Mouse (Mus musculus) heart, embryonic 10.5 days (tissue): ENCODE measurements around the gene Ppp1r3d. TPM values are rescaled to one million over a fixed set of nuclear protein-coding genes. Genes with fewer than 3 reads are reported as not detected.

Experiments
- DNase-seq: peaks from one replicate; pipeline ENCODE4 v3.0.0-alpha.2; 2017; ENCODE audit warnings: low spot score
- H3K27ac ChIP-seq: fragments of 300-500 bp; sonication (generic); 2 replicates; pipeline ENCODE4 v1.5.1; 2016; ENCODE audit warnings: mild to moderate bottlenecking
- H3K27me3 ChIP-seq: fragments of 300-500 bp; sonication (generic); 2 replicates; pipeline ENCODE4 v1.6.1; 2016; ENCODE audit warnings: mild to moderate bottlenecking; ENCODE audit not compliant: poor library complexity, insufficient read depth, severe bottlenecking
- H3K36me3 ChIP-seq: fragments of 300-500 bp; sonication (generic); 2 replicates; pipeline ENCODE4 v1.6.1; 2016; ENCODE audit warnings: mild to moderate bottlenecking, moderate library complexity
- H3K4me1 ChIP-seq: fragments of 300-500 bp; sonication (generic); 2 replicates; pipeline ENCODE4 v1.6.1; 2016; ENCODE audit warnings: mild to moderate bottlenecking
- H3K4me3 ChIP-seq: fragments of 300-500 bp; sonication (generic); 2 replicates; pipeline ENCODE4 v1.5.1; 2016; ENCODE audit warnings: mild to moderate bottlenecking, moderate library complexity
- H3K9me3 ChIP-seq: fragments of 300-500 bp; sonication (generic); 2 replicates; pipeline ENCODE4 v1.6.1; 2016; ENCODE audit warnings: mild to moderate bottlenecking, moderate library complexity
- WGBS: fragments of 180-500 bp; shearing (Covaris S2); methylation state at CpG from one replicate; pipeline ENCODE4 v1.1.7; 2016; 5-methylcytosine and 5-hydroxymethylcytosine counted together
- polyA plus RNA-seq: library from polyadenylated mRNA; unstranded; fragments of >200 nt; fragmentation: Nextera tagmentation; extraction: Ambion mirVana; gene quantifications from 2 replicates; pipeline ENCODE4 v1.2.1, GENCODE M21; 2016

Ppp1r3d gene
- polyA plus RNA-seq, 1 experiment from 2014 or later = 14.6 TPM

DNA sequence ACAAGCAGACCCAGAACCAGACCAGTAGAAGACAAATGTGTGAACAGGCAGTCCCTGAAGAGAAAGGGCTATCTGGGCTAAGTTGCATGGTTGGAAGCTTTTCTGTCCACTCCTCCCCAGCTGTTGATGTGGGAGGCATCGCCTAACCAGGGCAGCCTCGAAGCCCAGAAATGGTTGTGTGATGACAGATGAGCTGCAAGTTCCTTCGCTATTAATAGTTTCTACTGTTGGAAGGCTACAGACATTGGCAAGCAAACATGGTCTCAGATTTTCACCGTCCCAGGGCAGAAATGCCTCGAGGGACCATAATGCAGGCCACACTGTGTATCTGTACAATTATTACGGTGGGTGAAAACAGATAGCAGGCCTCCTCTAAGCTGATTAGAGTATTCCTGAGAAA lies 1.7 kb downstream of the Ppp1r3d start:
- H3K4me3 ChIP-seq = peak overlapping the region; percentile 74
- peaks cover 2% of the 10 kb centered on the region; the same call in 1 of the 2 replicates for H3K36me3 ChIP-seq
- H3K9me3 ChIP-seq = peaks cover 1% of the 10 kb centered on the region; the same call in 1 of the 2 replicates
- 20% methylated on average over 6 of the region's 6 CpGs for WGBS
- peaks cover 66% of the 10 kb centered on the region for H3K4me1 ChIP-seq
- 0 out of 2 replicates have a peak, but pooled peaks cover 5% of the 10 kb centered on the region for H3K27me3 ChIP-seq
- DNase-seq = peak; percentile 83
- H3K27ac ChIP-seq = peak overlapping the region; percentile 93

DNA sequence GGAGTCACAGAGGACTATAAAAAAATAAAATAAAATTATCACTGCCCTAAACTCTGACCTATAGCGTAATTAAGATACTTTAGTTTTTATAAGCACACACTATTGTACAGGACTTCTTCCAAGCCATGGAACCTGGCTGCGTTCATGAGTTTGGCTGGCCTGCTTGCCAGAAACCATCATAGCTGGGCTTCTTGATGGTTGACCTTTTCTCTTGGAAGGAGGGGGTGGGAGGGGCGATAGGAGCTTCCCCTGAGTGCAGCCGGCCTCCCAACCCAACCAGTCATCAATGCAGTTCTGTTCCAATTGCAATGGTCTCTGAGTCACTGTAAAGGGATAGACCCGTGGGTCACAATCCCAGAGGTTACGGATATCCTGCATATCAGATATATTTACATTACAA lies 4.0 kb downstream of the Ppp1r3d start:
- peaks cover 44% of the 10 kb centered on the region for H3K4me1 ChIP-seq
- H3K36me3 ChIP-seq = 0 out of 2 replicates have a peak, but pooled peaks cover 2% of the 10 kb centered on the region
- H3K9me3 ChIP-seq = peaks cover 10% of the 10 kb centered on the region; the same call in 1 of the 2 replicates
- DNase-seq = no peak
- 80% methylated on average over 6 of the region's 6 CpGs for WGBS
- H3K4me3 ChIP-seq = no peak overlapping the region
- no peak overlapping the region for H3K27ac ChIP-seq
- 0 out of 2 replicates have a peak, but pooled peaks cover 5% of the 10 kb centered on the region for H3K27me3 ChIP-seq

DNA sequence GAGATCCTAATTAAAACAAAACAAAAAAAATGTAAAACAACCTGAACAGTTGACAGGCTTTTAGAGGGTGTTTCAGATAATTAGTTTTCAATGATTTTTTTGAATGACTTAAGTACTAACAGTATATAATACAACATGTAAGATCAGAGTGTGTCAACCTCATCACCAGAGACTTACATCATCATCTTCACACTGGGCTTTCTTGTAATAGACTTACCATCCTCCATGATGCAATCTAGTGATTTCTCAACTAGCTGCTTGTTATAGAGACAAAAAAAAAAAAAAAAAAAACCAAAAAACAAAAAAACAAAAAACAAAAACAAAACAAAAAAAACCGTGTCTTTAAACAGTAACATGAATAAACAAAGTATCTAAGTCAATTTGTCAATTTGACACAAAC lies 5.2 kb downstream of the Ppp1r3d start:
- H3K4me1 ChIP-seq = peaks cover 31% of the 10 kb centered on the region
- H3K27me3 ChIP-seq = 0 out of 2 replicates have a peak, but pooled peaks cover 5% of the 10 kb centered on the region
- DNase-seq = no peak
- H3K36me3 ChIP-seq = 0 out of 2 replicates have a peak, but pooled peaks cover 2% of the 10 kb centered on the region
- H3K4me3 ChIP-seq = no peak overlapping the region
- no peak overlapping the region for H3K27ac ChIP-seq
- WGBS = 50% methylated on average over 1 of the region's 1 CpGs
- H3K9me3 ChIP-seq = peaks cover 10% of the 10 kb centered on the region; the same call in 1 of the 2 replicates

DNA sequence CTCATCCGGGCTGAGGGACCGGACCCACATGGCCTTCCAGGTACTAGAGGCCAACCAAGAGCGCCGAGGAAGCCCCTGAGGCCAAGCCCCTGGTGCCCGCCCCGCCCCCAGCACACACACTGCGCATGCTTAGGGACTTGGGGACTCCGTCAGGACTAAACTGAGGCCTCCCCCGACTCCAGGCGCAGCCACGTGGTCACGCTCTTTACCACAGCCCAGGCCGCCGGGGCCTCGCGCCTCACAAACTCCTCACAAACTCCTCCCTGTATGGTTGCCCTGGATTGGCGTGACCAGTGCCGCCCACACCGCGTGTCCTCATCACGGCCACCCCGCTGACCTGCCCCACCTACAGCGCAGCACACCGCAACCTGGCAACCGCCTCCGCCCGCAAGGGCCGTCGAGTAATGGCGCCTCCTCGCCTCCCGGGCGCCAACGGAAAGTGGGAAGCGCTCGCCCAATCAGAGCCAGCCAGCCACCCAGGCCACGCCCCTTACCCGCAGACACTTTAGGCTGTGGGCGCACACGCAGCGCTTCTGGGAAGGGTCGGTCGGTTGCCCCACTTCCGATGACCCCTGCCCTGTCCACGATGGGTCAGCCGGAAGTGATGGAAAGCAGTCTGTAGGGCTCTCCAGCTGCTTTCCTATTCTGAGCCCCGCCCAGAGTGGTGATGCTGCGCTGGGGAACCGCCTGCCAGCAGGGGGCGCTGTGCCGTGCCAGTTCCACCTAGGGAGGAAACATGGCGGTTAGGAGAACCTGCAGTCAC lies 7.0 kb downstream of the Ppp1r3d start, which contains the start of gene Sycp2:
Sycp2 (minus strand) TSS at position 633 of the 763 bp plus-strand sequence.
- H3K4me3 ChIP-seq = no peak within 1 kb of the TSS
- H3K27ac ChIP-seq = no peak within 1 kb of the TSS
- H3K27me3 ChIP-seq = no peaks in the 10 kb centered on the region
- 0 out of 2 replicates have a peak, but pooled peaks cover 2% of the 10 kb centered on the region for H3K36me3 ChIP-seq
- peaks cover 10% of the 10 kb centered on the region; the same call in 1 of the 2 replicates for H3K9me3 ChIP-seq
- peak; percentile 72 for DNase-seq
- peaks cover 20% of the 10 kb centered on the region for H3K4me1 ChIP-seq
- WGBS = 74% methylated on average over 52 of the region's 52 CpGs

Other genes with a start within 250 kb of the Ppp1r3d start
- gene Sycp2, start 6.8 kb downstream of the Ppp1r3d start, polyA plus RNA-seq = 0.06 and 0.18 TPM in 2 replicates
- 6.6 TPM in 2 replicates for gene Fam217b, start 52 bp upstream of the Ppp1r3d start, polyA plus RNA-seq
- gene Cdh26, start 16.1 kb upstream of the Ppp1r3d start, polyA plus RNA-seq = 0.05 and 0.23 TPM in 2 replicates